Mouse (Mus musculus) lung, postnatal 0 days (tissue): ENCODE data around the gene Pdzph1.

Experiments
- CTCF ChIP-seq: IDR thresholded peaks from 2 replicates; pipeline ENCODE4 v1.5.1; 2016; ENCODE audit warnings: antibody characterized with exemption, mild to moderate bottlenecking
- EP300 ChIP-seq: IDR thresholded peaks from 2 replicates; pipeline ENCODE4 v1.6.1; 2016; ENCODE audit warnings: antibody characterized with exemption, mild to moderate bottlenecking, control low read depth

DNA sequence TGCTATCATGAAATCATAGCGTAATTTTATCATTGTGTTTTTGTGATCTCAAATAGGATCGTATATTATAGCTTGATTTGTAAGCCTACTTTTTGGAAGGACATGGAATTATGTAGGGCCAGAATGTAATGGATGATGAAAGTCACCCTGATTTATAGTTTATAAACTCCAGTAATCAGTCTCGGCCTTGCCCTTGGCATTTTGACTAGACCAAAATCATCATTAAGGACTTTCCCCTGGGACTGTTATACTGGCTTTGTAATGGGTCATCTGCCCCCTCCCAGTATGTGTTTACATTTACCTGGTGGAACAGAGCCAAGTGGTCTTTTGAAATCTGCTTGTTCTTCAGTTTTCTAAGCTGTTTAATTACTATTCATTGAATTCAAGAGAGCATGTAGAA lies 35.2 kb upstream of the Pdzph1 start:
- no peak for TF ChIP-seq CTCF
- no peak for TF ChIP-seq EP300
